Mouse (Mus musculus): ENCODE data around the gene Mrpl1.

GRCm38 (mm10) chr5:96271070-96271469, 61.8 kb downstream of the Mrpl1 start:
- TF ChIP-seq POLR2A (IDR thresholded peaks at IDR 0.05; ENCODE audit: insufficient read length, low read depth), result no peak
- no peak for TF ChIP-seq USF1 (IDR thresholded peaks at IDR 0.05; ENCODE audit: low read depth)
- TF ChIP-seq MYOD1 (IDR thresholded peaks at IDR 0.05; ENCODE audit: control insufficient read depth in 1 of 3, insufficient read length in 2 of 3, low read depth in 2 of 3), result no peak
- no peak for TF ChIP-seq CEBPB (IDR thresholded peaks at IDR 0.05; ENCODE audit: insufficient read depth, poor library complexity, severe bottlenecking)
- no peak for TF ChIP-seq REST (IDR thresholded peaks at IDR 0.05; ENCODE audit: insufficient read depth, insufficient read length)
- no peak for TF ChIP-seq POLR2AphosphoS2 (IDR thresholded peaks at IDR 0.05; ENCODE audit: insufficient read length, low read depth)
- TF ChIP-seq MYOG (IDR thresholded peaks at IDR 0.05; ENCODE audit: control insufficient read depth in 1 of 3, insufficient read depth in 1 of 3, insufficient read length in 2 of 3, low read depth in 2 of 3), result no peak
- no peak for TF ChIP-seq TCF12 (IDR thresholded peaks at IDR 0.05; ENCODE audit: insufficient read depth, poor library complexity, severe bottlenecking)
- no peak for TF ChIP-seq MAX (IDR thresholded peaks at IDR 0.05; ENCODE audit: low read depth)
- no peak for TF ChIP-seq E2F4 (IDR thresholded peaks at IDR 0.05; ENCODE audit: insufficient read depth)

Measured in myocyte (in vitro differentiated cells).